Mouse (Mus musculus): ENCODE data around the gene Rftn1.

- TF ChIP-seq CTCF (IDR thresholded peaks at IDR 0.05; ENCODE audit: insufficient read depth, low read depth, low read length) (no peak), POLR2A (IDR thresholded peaks at IDR 0.05; ENCODE audit: insufficient read depth, low read depth, low read length) (no peak)
Measured at GRCm38 (mm10) chr17:50116980-50117379, 73.5 kb downstream of the Rftn1 start.
